Mouse (Mus musculus): Measurements from ENCODE around the gene Clca3a1.

Gene Clca3a1

DNA sequence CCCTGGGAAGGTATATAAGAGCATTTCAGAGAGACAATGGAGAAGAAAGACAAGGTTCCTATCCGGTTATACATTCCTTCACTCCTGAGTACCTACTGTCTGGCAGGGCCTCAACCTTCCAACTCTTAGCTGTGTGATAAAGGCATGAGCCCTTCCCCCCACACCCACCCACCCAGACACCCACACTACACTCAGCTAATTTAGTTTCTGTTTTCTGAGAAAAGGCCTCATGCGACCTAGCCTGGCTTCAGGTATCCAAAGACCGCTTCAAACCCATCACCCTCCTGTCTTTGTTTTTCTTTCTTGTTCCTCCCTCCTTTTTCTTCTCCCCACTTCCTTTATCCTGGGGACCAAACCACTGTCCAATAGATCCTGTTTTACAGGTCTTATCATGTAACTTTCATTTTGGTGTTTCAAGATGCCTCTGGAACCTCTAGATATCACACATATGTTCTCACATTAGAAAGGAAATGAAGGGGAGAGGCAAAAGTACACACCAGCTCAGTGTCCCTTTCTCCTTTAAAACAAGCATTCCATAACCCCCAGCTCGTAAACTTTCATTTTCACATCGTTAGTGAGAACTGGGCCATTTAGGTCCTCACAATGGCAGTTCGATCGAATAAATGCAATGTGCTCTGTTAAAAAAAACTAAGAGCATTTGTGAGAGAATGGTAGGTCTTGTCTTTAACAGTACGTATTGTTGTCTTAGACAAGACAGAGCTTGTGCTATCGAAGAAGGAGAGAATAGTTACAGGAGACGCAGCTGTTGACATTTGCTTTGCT, 39.5 kb downstream of the Clca3a1 start:
- in situ Hi-C loops (cut with MboI; ENCODE audit: low pct_unique_long_range_greater_than_20kb in 1 of 2, low sequenced_read_pairs in 2 of 2, unreplicated experiment in 1 of 2): loop anchor here in 1 of 2 experiments (10.0 kb wide), 1 partner anchor 266 kb away; no protein-coding TSS in a partner anchor

DNA sequence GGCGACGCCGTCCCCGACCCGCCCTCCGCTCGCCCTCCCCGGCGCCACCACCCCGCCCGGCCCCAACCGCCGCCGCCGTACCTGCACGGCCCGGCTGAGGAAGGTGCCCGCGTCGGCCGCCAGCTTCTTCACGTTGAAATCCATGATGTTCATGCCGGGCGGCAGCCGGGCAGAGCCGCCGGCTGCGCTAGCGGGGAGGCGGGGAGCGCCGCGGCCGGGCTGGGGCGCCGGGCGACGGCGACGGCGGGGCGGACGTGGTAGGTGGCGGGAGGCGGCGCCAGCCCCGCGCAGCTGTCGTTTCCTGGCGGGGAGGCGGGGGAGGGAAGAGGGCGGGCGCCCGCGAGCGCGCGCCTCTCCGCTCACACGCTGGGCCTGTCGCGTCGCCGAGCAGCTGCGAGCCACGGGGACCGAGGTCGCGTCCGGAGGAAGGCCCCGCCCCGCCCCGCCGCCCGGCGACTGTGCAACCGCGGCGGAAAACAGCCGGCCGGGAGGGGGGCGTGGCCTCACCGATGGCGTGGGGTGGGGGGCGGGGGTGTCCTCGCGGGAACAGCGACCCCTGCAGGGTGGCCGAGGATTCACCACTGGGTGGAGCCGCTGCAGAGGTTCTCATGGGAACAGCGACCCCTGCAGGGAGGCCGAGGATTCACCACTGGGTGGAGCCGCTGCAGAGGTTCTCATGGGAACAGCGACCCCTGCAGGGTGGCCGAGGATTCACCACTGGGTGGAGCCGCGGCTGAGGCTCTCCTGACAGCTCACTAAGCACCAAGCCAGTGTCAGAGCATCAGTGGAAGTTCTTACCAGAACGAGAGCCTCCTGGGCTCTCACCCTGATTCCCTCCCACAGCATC, 40.7 kb downstream of the Clca3a1 start, which contains the start of gene Sh3glb1:
Sh3glb1 (minus strand) TSS at position 435 of the 847 bp plus-strand sequence.
- in situ Hi-C loops (cut with MboI; ENCODE audit: low pct_unique_long_range_greater_than_20kb in 1 of 2, low sequenced_read_pairs in 2 of 2, unreplicated experiment in 1 of 2): loop anchor here in 1 of 2 experiments (10.0 kb wide), 1 partner anchor 265 kb away; no protein-coding TSS in a partner anchor

GRCm38 (mm10) chr3:144719088-144719900, 41.5 kb downstream of the Clca3a1 start:
- in situ Hi-C loops (cut with MboI; ENCODE audit: low pct_unique_long_range_greater_than_20kb in 1 of 2, low sequenced_read_pairs in 2 of 2, unreplicated experiment in 1 of 2): no loop called here

- in situ Hi-C loops (cut with MboI; ENCODE audit: low pct_unique_long_range_greater_than_20kb in 1 of 2, low sequenced_read_pairs in 2 of 2, unreplicated experiment in 1 of 2): no loop called here
Measured at GRCm38 (mm10) chr3:144718706-144719087, 42.1 kb downstream of the Clca3a1 start.

DNA sequence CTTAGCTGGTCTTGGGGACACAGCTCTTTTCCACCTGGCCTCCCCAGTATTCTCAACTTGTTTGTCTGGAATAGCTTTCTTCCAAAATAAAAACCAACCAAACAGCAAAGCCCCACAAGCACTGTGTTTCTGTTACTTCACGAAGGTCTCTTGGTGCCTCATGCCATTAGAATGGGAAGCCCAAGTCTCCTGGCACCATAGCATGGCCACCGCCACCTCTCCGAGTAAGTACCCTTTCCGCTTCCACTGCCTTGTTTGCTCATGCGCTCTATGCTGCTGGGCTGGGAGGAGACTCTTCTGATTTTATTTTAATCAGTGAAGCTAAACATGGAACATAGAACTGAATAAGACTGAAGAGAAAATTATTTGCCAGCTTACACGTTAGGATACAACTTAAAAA, 42.9 kb downstream of the Clca3a1 start:
- in situ Hi-C loops (cut with MboI; ENCODE audit: low pct_unique_long_range_greater_than_20kb in 1 of 2, low sequenced_read_pairs in 2 of 2, unreplicated experiment in 1 of 2): no loop called here

GRCm38 (mm10) chr3:144717121-144717520, 43.7 kb downstream of the Clca3a1 start:
- in situ Hi-C loops (cut with MboI; ENCODE audit: low pct_unique_long_range_greater_than_20kb in 1 of 2, low sequenced_read_pairs in 2 of 2, unreplicated experiment in 1 of 2): no loop called here

- in situ Hi-C loops (cut with MboI; ENCODE audit: low pct_unique_long_range_greater_than_20kb in 1 of 2, low sequenced_read_pairs in 2 of 2, unreplicated experiment in 1 of 2): no loop called here
Measured at GRCm38 (mm10) chr3:144715901-144716300, 44.9 kb downstream of the Clca3a1 start.

GRCm38 (mm10) chr3:144715033-144715432, 45.7 kb downstream of the Clca3a1 start:
- in situ Hi-C loops (cut with MboI; ENCODE audit: low pct_unique_long_range_greater_than_20kb in 1 of 2, low sequenced_read_pairs in 2 of 2, unreplicated experiment in 1 of 2): no loop called here

DNA sequence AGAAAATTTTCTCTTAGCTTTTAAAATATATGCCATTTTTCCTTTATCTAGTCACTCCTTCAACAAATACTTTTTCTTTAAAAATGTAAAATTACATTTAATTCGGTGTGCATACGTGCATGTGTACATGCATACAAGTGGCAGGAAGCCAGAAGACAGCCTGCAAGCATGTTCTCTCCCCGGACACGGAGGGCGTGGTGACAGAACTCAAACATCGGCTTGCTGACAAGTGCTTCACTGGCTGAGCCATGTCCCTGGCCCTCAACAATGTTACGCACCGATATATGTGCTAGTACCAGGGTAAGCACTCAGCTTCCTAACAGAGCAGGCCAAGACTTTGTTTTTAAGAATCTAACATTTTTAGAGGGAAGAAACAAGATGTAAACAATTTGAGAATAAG, 46.2 kb downstream of the Clca3a1 start:
- in situ Hi-C loops (cut with MboI; ENCODE audit: low pct_unique_long_range_greater_than_20kb in 1 of 2, low sequenced_read_pairs in 2 of 2, unreplicated experiment in 1 of 2): no loop called here

DNA sequence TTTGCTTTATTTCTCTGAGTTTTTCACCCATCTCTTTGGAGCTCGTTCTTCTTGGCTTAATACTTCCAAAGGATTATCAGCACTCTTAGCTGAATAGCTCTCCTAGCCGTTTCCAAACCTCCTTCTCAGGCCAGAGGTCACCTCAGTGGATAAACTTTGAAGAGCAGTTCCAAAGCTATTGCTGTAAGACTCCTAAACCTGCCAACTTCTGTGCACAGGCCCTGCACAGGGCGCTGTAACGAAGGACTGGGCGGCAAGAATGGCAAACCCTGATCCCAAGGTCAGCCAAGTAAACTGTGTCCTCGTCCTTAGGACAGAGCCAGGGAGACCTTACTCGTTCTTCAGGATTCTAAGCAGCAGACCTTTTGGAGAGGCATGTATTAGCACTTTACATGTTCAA, 46.7 kb downstream of the Clca3a1 start:
- in situ Hi-C loops (cut with MboI; ENCODE audit: low pct_unique_long_range_greater_than_20kb in 1 of 2, low sequenced_read_pairs in 2 of 2, unreplicated experiment in 1 of 2): no loop called here

DNA sequence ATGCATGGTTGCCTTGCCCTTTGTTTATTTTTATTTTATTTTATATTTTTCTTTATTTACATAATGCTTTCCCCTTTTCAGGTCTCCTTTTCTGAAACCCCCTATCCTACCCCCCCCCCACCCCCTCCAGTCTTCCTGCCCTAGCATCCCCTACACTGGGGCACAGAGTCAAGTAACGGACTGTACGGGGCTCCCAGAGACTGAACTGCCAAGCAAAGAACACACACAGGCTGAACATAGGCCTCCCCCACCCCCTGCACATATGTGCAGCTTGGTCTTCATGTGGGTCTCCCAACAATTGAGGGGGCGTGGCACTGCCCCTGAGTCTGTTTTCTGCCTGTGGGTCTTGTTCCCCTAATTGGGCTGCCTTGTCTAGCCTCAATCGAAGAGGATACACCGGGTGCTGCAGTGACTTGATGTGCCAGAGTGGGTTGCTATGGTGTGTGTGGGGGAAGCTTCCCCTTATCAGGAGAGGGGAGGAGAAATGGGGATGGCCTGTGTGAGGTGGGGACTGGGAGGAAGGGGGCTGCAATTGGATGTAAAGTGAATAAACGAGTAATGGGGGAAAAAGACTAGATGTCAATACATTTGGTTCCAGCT, 49.1 kb downstream of the Clca3a1 start:
- in situ Hi-C loops (cut with MboI; ENCODE audit: low pct_unique_long_range_greater_than_20kb in 1 of 2, low sequenced_read_pairs in 2 of 2, unreplicated experiment in 1 of 2): no loop called here

- in situ Hi-C loops (cut with MboI; ENCODE audit: low pct_unique_long_range_greater_than_20kb in 1 of 2, low sequenced_read_pairs in 2 of 2, unreplicated experiment in 1 of 2): no loop called here
Measured at GRCm38 (mm10) chr3:144708612-144709011, 52.2 kb downstream of the Clca3a1 start.

DNA sequence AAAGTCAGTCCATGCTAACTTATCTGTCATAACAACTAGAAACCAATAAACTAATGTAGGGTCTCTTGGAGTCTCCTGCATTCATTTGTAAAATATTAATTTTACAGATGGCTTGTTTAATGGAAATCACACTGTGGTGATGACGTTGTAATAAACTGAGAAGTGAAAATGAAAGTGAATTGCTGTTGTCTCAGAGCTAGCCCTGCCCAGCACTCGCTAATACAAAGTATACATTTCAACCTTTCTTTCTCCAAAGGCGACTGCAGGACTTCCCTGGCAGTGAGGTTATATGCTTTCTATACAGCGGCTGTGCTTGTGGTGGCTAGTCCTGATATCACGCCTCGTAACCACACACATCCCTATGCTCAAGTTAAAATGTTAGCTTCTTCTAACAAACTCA, 56.8 kb downstream of the Clca3a1 start:
- in situ Hi-C loops (cut with MboI; ENCODE audit: low pct_unique_long_range_greater_than_20kb in 1 of 2, low sequenced_read_pairs in 2 of 2, unreplicated experiment in 1 of 2): no loop called here

GRCm38 (mm10) chr3:144698790-144699433, 61.9 kb downstream of the Clca3a1 start:
- in situ Hi-C loops (cut with MboI; ENCODE audit: low pct_unique_long_range_greater_than_20kb in 1 of 2, low sequenced_read_pairs in 2 of 2, unreplicated experiment in 1 of 2): no loop called here

- in situ Hi-C loops (cut with MboI; ENCODE audit: low pct_unique_long_range_greater_than_20kb in 1 of 2, low sequenced_read_pairs in 2 of 2, unreplicated experiment in 1 of 2): no loop called here
Measured at GRCm38 (mm10) chr3:144697942-144698341, 62.8 kb downstream of the Clca3a1 start.

DNA sequence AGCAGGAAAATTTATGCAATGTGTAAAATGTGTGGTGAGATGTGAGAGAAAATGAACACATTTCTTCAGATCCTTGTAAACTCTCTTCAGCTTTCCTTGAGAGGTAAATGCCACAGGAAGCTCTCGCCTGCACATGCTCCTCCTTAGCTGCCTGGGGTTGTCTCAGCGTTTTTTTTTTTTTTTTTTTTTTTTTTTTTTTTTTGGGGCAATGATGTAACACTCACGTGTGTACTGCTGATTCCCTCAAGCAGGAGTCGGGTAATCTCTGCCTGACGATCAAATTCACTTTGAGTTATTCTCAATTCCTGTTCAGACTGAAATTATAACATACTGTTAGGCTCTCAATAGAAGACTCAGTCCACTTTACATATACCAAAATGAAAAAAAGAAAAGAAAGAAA, 63.6 kb downstream of the Clca3a1 start:
- in situ Hi-C loops (cut with MboI; ENCODE audit: low pct_unique_long_range_greater_than_20kb in 1 of 2, low sequenced_read_pairs in 2 of 2, unreplicated experiment in 1 of 2): no loop called here

- in situ Hi-C loops (cut with MboI; ENCODE audit: low pct_unique_long_range_greater_than_20kb in 1 of 2, low sequenced_read_pairs in 2 of 2, unreplicated experiment in 1 of 2): no loop called here
Measured at GRCm38 (mm10) chr3:144694941-144695340, 65.8 kb downstream of the Clca3a1 start.

DNA sequence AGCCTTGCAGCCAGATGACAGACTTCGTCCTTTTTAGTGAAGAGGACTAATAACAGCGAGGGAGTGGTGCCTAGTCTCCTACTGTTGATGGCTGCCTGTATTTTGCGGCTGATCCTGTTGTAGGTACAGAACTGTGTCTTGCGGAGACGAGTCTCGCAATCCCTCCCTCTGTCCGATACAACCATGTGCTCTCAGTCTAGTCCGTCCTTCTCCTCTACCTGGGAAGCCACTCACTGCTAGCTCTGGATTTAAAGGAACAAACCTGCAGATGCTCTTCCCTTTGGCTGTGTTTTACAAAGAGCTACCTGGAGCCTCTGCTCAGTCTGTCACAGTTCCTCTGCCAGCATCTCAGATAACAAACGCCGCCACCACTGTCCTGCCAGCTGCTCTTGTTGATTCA, 66.7 kb downstream of the Clca3a1 start:
- in situ Hi-C loops (cut with MboI; ENCODE audit: low pct_unique_long_range_greater_than_20kb in 1 of 2, low sequenced_read_pairs in 2 of 2, unreplicated experiment in 1 of 2): no loop called here
